Mouse (Mus musculus) forebrain, embryonic 13.5 days (tissue): ENCODE results near the gene Fkbp11. TPM values are rescaled to one million over a fixed set of nuclear protein-coding genes. Genes with fewer than 3 reads are reported as not detected.
A peak's percentile ranks its signal among the peaks of the same experiment; 100 is the strongest.

Source experiments
- ATAC-seq: fragments of 200-750 bp; cut with Nextera tagmentation; 2 replicates; pipeline ENCODE4 v1.8.0; 2017
- H3K27ac ChIP-seq: fragments of 300-500 bp; sonication (generic); 2 replicates; pipeline ENCODE4 v1.5.1; 2015; ENCODE audit warnings: inconsistent platforms, mild to moderate bottlenecking, moderate library complexity
- H3K27me3 ChIP-seq: fragments of 300-500 bp; sonication (generic); 2 replicates; pipeline ENCODE4 v1.6.1; 2015; ENCODE audit warnings: mild to moderate bottlenecking, inconsistent platforms
- H3K36me3 ChIP-seq: fragments of 300-500 bp; sonication (generic); 2 replicates; pipeline ENCODE4 v1.6.1; 2015; ENCODE audit warnings: mild to moderate bottlenecking, inconsistent platforms; ENCODE audit not compliant: poor library complexity, severe bottlenecking
- H3K4me1 ChIP-seq: fragments of 300-500 bp; sonication (generic); 2 replicates; pipeline ENCODE4 v1.6.1; 2015; ENCODE audit warnings: inconsistent platforms
- H3K4me2 ChIP-seq: fragments of 300-500 bp; sonication (generic); 2 replicates; pipeline ENCODE4 v1.6.1; 2015; ENCODE audit warnings: inconsistent platforms, mild to moderate bottlenecking, moderate library complexity
- H3K4me3 ChIP-seq: fragments of 300-500 bp; sonication (generic); 2 replicates; pipeline ENCODE4 v1.5.1; 2015; ENCODE audit warnings: mild to moderate bottlenecking, inconsistent platforms
- H3K9ac ChIP-seq: fragments of 300-500 bp; sonication (generic); 2 replicates; pipeline ENCODE4 v1.6.1; 2015; ENCODE audit warnings: mild to moderate bottlenecking, inconsistent platforms
- H3K9me3 ChIP-seq: fragments of 300-500 bp; sonication (generic); replicated peaks from 2 replicates; pipeline ENCODE4 v1.6.1; 2016; ENCODE audit warnings: inconsistent platforms
- WGBS: fragments of 180-500 bp; shearing (Covaris S2); methylation state at CpG from one replicate; pipeline ENCODE4 v1.1.7; 2015; 5-methylcytosine and 5-hydroxymethylcytosine counted together
- polyA plus RNA-seq: library from polyadenylated mRNA; unstranded; fragments of >200 nt; fragmentation: Nextera tagmentation; extraction: Ambion mirVana; gene quantifications from 2 replicates; pipeline ENCODE4 v1.2.1, GENCODE M21; 2015

Fkbp11 gene
- polyA plus RNA-seq, 1 experiment from 2014 or later, result 3.0 TPM

DNA sequence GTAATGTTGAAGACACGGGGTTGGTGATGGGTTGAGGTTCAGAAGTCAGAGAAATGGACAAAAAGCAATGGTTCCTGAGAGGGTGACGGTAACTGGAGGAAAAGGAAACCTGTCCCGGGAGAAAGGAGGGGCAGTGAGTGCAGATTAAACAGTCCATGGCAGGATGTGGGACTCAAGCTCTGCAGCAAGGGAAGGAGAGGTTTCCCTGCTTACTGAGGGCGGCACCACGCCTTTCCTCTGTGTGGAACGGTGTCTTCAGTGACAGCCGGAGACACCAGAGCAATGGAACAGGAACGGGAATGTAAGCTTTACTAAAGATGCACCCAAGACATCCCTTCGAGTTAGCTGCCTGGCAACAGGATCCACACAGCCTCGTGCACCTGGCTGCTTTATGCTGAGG is 8.5 kb upstream of the Fkbp11 start:
- WGBS, result 92% methylated on average over 10 of the region's 10 CpGs
- no peak overlapping the region for H3K4me2 ChIP-seq
- H3K4me1 ChIP-seq, result no peaks in the 10 kb centered on the region
- no peak overlapping the region for H3K27ac ChIP-seq
- no peaks in the 10 kb centered on the region for H3K27me3 ChIP-seq
- peaks cover 64% of the 10 kb centered on the region for H3K36me3 ChIP-seq
- no peak overlapping the region for H3K9ac ChIP-seq
- H3K9me3 ChIP-seq, result no peaks in the 10 kb centered on the region
- ATAC-seq, result no peak
- H3K4me3 ChIP-seq, result no peak overlapping the region

DNA sequence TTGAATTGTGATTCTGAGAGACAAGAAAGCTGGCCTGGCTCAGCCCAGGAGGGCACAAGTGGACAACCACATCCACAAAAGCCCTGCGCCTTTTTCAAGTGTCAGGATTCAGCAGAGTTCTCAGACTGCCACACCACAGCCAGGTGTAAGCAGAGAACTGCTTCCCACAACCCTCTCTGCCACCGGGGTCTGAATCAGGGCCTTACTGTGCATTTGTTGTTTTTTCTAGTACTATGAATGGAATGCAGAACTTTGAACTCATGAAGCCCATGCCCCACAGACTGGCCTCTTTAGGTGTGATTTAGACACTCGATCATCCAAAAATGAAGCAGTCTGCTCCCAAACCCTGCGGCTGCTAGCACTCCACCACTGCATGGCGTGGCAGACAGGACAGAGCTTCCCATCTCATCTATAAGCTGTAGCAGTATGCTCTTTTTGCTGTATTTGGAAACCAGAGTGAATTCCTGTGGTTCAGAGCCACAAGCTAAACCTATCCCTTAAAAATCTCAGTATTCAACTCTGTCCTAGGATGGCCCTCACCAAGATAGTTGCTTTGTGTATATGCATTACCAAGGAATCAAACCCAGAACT is 6.1 kb upstream of the Fkbp11 start:
- H3K4me1 ChIP-seq, result no peaks in the 10 kb centered on the region
- H3K27ac ChIP-seq, result no peak overlapping the region
- ATAC-seq, result no peak
- peaks cover 5% of the 10 kb centered on the region; the same call in 1 of the 2 replicates for H3K27me3 ChIP-seq
- WGBS, result 90% methylated on average over 5 of the region's 5 CpGs
- no peak overlapping the region for H3K4me3 ChIP-seq
- H3K9me3 ChIP-seq, result no peaks in the 10 kb centered on the region
- no peak overlapping the region for H3K9ac ChIP-seq
- no peak overlapping the region for H3K4me2 ChIP-seq
- peaks cover 39% of the 10 kb centered on the region for H3K36me3 ChIP-seq

DNA sequence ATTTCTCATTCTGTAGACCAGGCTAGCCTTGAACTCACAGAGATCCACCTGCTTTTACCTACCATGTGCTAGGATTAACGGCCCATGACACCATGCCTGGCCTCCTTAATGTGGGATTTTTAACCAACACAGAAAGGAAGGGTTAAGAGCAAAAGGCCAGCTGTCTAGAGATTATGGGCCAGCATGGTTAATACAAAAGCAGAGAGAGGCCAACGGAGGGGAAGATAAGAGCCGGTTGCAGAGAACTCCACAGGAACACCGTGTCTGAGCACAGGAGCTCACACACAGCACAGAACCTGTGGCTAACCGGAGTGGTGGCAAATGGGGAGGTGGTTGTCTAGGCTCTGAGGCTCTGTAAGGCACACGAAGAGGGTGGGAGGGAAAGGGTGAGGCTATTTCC is 5.4 kb upstream of the Fkbp11 start:
- H3K9me3 ChIP-seq, result no peaks in the 10 kb centered on the region
- no peak overlapping the region for H3K9ac ChIP-seq
- no peak overlapping the region for H3K4me3 ChIP-seq
- peaks cover 32% of the 10 kb centered on the region for H3K36me3 ChIP-seq
- H3K27ac ChIP-seq, result no peak overlapping the region
- peaks cover 11% of the 10 kb centered on the region for H3K27me3 ChIP-seq
- no peaks in the 10 kb centered on the region for H3K4me1 ChIP-seq
- no peak overlapping the region for H3K4me2 ChIP-seq
- no peak for ATAC-seq
- WGBS, result 68% methylated on average over 6 of the region's 6 CpGs

DNA sequence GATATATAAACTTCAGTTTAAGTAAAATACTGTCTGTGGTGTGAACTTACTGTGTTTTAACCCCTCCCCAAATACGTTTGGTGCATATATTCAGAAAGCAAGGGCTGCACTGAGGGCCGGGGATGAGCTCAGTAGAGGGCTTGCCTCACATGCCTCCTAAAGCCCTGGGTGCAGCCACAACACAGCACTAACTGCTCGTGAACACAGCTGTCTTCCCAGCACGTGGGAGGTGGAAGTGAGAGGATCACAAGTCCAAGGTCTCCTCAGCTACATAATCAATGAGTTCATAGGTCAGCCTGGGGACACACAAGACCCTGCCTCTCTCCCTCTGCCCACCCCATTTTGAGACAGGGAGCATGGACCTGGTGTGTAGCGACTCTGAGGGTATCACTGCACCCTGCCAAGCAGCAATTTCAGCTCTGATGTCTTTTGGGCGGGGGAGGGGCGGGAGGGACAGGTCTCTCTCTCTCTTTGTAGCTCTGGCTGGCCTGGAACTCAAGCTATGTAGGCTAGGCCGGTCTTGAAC is 4.1 kb upstream of the Fkbp11 start:
- no peak overlapping the region for H3K4me2 ChIP-seq
- 74% methylated on average over 8 of the region's 8 CpGs for WGBS
- ATAC-seq, result no peak
- H3K36me3 ChIP-seq, result peaks cover 21% of the 10 kb centered on the region
- H3K4me3 ChIP-seq, result no peak overlapping the region
- H3K27me3 ChIP-seq, result peaks cover 19% of the 10 kb centered on the region
- H3K4me1 ChIP-seq, result peaks cover 9% of the 10 kb centered on the region
- no peak overlapping the region for H3K27ac ChIP-seq
- H3K9ac ChIP-seq, result no peak overlapping the region
- no peaks in the 10 kb centered on the region for H3K9me3 ChIP-seq

- Histone ChIP-seq H3K9ac (no peak overlapping the region), H3K4me3 (no peak overlapping the region), H3K9me3 (no peaks in the 10 kb centered on the region), H3K4me2 (no peak overlapping the region), H3K36me3 (peaks cover 8% of the 10 kb centered on the region), H3K4me1 (peaks cover 14% of the 10 kb centered on the region), H3K27ac (no peak overlapping the region), H3K27me3 (peaks cover 30% of the 10 kb centered on the region)
- no peak for ATAC-seq
- 88% methylated on average over 6 of the region's 6 CpGs for WGBS
Observed at GRCm38 (mm10) chr15:98730790-98731189, 2.8 kb upstream of the Fkbp11 start.

DNA sequence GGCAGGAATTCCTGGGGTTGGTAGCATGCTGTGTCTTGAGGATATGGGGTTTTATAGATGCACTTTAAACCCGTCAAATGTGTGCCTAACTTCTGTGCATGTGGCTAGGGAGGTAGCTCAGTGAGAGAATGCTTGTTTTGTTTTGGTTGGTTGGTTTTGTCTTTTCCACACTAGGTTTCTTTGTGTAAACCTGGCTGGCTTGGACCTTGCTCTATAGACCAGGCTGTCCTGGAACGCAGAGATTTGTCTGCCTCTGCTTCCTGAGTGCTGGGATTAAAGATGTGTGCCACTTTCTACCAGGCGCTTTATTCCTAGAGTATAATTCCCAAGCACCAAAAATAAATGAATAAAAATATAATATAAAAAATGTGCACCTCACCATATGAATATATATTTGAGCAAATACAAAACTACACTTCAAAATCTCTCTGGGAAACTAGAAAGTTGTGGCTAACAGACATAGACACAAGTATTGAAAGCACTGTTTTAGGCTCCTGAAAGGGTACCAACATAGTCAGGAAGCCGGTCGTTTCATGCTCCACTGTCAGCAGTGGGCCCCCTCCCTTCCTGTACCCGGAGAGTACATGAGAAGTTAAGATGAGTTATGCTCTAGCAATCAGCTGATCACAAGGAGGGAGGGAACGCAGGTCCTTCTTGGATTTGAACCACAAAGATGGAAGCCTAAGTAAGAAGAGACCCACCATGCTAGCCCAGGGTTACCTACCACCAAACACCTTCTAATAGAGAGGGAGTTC is 2.0 kb upstream of the Fkbp11 start:
- Histone ChIP-seq H3K4me1 (peaks cover 14% of the 10 kb centered on the region), H3K9ac (no peak overlapping the region), H3K4me3 (no peak overlapping the region), H3K4me2 (no peak overlapping the region), H3K27ac (no peak overlapping the region), H3K9me3 (no peaks in the 10 kb centered on the region), H3K36me3 (no peaks in the 10 kb centered on the region; the same call in 1 of the 2 replicates), H3K27me3 (peaks cover 30% of the 10 kb centered on the region)
- no peak for ATAC-seq
- 79% methylated on average over 7 of the region's 7 CpGs for WGBS

DNA sequence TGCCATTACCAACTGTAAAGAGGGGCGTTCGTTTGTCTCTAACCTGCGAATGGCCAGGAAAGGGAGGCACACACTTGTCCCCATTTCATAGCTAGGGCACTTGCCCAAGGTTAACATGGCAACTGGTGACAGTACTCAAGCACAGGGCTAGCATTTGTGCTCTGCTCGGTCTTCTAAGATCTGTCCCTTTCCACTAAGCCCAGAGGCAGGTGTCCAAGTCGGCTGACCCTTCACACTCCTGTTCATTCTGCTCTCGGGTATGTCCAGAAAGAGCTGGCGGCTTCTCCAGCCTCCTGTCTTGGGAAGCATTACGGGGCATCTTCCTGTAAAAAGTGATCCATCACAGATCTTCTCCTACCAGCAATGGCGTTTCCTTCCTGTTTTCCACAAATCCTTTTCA is 368 bp upstream of the Fkbp11 start:
- peaks cover 19% of the 10 kb centered on the region for H3K4me1 ChIP-seq
- 43% methylated on average over 9 of the region's 9 CpGs for WGBS
- H3K9ac ChIP-seq, result 0 out of 2 replicates have a peak overlapping the region, but pooled peaks have one; percentile 63
- no peak for ATAC-seq
- H3K27me3 ChIP-seq, result peaks cover 34% of the 10 kb centered on the region
- H3K4me3 ChIP-seq, result peak overlapping the region; percentile 47; the same call in 1 of the 2 replicates
- peak overlapping the region; percentile 86 for H3K4me2 ChIP-seq
- no peak overlapping the region for H3K27ac ChIP-seq
- H3K36me3 ChIP-seq, result no peaks in the 10 kb centered on the region
- H3K9me3 ChIP-seq, result no peaks in the 10 kb centered on the region

- Histone ChIP-seq H3K27me3 (peaks cover 36% of the 10 kb centered on the region), H3K4me3 (peak overlapping the region; percentile 47; the same call in 1 of the 2 replicates)
Observed at GRCm38 (mm10) chr15:98726746-98727145, 1.3 kb downstream of the Fkbp11 start.

DNA sequence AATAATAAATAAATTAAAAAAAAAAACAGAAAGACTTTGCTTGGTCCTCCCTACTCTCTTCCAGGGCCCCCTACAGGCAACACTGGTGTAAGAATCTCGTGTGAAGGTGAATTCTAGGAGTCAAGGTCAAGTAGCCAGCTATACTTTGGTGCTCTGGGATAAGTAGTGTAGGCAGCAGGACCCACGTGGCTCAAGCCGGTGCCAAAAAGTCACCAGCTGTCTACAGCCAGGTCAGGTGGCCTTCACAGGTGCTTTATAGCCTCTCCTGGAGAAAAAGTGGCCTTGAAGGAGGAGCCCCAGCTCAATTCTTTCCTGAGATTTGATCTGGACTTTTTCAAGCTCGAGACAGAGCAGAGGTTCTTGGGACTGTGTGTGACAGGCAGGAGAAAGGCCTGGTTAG is 1.9 kb downstream of the Fkbp11 start:
- peaks cover 39% of the 10 kb centered on the region for H3K4me1 ChIP-seq
- H3K27ac ChIP-seq, result no peak overlapping the region
- no peak overlapping the region for H3K4me2 ChIP-seq
- H3K4me3 ChIP-seq, result no peak overlapping the region
- no peaks in the 10 kb centered on the region for H3K9me3 ChIP-seq
- H3K27me3 ChIP-seq, result peaks cover 37% of the 10 kb centered on the region
- 75% methylated on average over 4 of the region's 4 CpGs for WGBS
- no peak for ATAC-seq
- H3K9ac ChIP-seq, result no peak overlapping the region
- H3K36me3 ChIP-seq, result no peaks in the 10 kb centered on the region

More at GRCm38 (mm10) chr15:98726746-98727145, 1.3 kb downstream of the Fkbp11 start:
- peak overlapping the region; percentile 86 for H3K4me2 ChIP-seq
- H3K9me3 ChIP-seq, result no peaks in the 10 kb centered on the region
- WGBS, result 47% methylated on average over 7 of the region's 7 CpGs
- no peak overlapping the region for H3K27ac ChIP-seq
- H3K9ac ChIP-seq, result no peak overlapping the region
- H3K4me1 ChIP-seq, result peaks cover 36% of the 10 kb centered on the region
- no peak for ATAC-seq
- H3K36me3 ChIP-seq, result no peaks in the 10 kb centered on the region

- Histone ChIP-seq H3K36me3 (no peaks in the 10 kb centered on the region), H3K4me1 (peaks cover 39% of the 10 kb centered on the region), H3K9me3 (no peaks in the 10 kb centered on the region), H3K9ac (no peak overlapping the region), H3K27me3 (peaks cover 43% of the 10 kb centered on the region), H3K4me3 (no peak overlapping the region), H3K4me2 (no peak overlapping the region), H3K27ac (no peak overlapping the region)
- 28% methylated on average over 19 of the region's 19 CpGs for WGBS
- no peak for ATAC-seq
Observed at GRCm38 (mm10) chr15:98724441-98724840, 3.6 kb downstream of the Fkbp11 start.

DNA sequence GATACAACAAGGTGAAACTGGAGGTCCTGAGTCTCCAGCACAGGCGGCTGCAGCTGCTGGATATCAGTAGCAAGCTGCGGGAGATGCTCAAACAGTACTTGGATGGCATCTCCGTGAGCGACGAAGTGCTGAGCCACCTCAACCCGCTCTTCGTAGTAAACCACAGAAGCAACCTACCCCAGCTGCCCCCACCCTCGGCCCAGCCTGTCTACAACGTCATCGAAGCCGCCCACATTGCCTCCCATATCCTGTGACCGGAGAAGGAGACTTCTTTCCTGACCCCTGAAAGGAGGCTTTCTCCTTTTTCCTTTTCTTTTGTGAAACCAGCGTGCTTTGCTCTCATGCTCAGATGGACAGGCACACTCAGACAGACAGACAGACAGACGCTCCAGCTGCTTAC is 5.1 kb downstream of the Fkbp11 start:
- 64% methylated on average over 14 of the region's 14 CpGs for WGBS
- Histone ChIP-seq H3K27me3 (peaks cover 30% of the 10 kb centered on the region), H3K9me3 (no peaks in the 10 kb centered on the region), H3K27ac (no peak overlapping the region), H3K36me3 (no peaks in the 10 kb centered on the region), H3K4me3 (no peak overlapping the region), H3K4me2 (peak overlapping the region; percentile 33), H3K9ac (peak overlapping the region; percentile 21; the same call in 1 of the 2 replicates), H3K4me1 (peaks cover 38% of the 10 kb centered on the region)
- no peak for ATAC-seq

- peaks cover 31% of the 10 kb centered on the region for H3K4me1 ChIP-seq
- 0 out of 2 replicates have a peak, but pooled peaks have one; percentile 50 for ATAC-seq
- no peak overlapping the region for H3K4me3 ChIP-seq
- peaks cover 27% of the 10 kb centered on the region for H3K27me3 ChIP-seq
- peak overlapping the region; percentile 33 for H3K4me2 ChIP-seq
- whole genome bisulfite sequencing, result 42% methylated on average over 8 of the region's 8 CpGs
- H3K9me3 ChIP-seq, result no peaks in the 10 kb centered on the region
- H3K36me3 ChIP-seq, result no peaks in the 10 kb centered on the region
- H3K9ac ChIP-seq, result peak overlapping the region; percentile 21; the same call in 1 of the 2 replicates
- no peak overlapping the region; the same call in 1 of the 2 replicates for H3K27ac ChIP-seq
Observed at GRCm38 (mm10) chr15:98722191-98722590, 5.8 kb downstream of the Fkbp11 start.
